Mouse (Mus musculus) retina, postnatal 7 days (tissue): ENCODE data around the gene Ccdc71l.

Source experiments
- DNase-seq: peaks from one replicate; pipeline ENCODE4 v3.0.0-alpha.2; 2012; ENCODE audit warnings: low read depth, low spot score

Gene Ccdc71l

DNA sequence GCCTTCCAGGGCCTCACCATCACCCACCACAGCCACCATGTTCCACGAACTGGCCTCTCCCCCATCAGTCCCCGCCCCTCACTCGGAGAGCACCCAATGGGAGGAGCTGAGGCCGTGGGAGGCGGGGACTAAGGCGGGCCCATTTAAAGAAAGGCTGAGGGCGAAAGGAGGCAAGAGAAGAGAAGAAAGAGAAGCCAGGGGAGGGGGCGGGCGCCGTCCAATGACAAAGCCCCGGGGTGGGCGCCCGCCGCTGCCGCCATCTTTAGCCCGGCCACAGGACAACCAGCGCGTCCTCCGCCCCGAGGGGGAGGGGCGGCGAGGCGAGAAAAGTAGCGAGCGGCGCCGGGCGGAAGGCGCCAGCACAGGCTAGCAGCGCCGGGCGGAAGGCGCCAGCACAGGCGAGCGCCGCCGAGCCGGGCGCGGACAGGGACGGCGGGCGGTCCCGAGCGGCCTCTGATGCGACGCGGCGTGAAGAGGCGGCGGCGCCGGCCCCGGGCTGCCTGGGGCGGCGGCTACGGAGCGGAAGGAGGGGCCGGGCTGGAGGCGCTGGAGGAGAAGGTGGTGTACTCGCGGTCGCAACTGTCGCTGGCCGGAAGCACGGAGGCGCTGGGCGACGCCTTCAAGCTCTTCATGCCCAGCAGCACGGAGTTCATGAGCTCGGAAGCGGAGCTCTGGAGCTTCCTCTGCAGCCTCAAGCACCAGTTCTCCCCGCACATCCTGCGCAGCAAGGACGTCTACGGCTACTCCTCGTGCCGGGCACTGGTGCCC lies at the start of gene Ccdc71l:
Ccdc71l (plus strand) TSS at position 177 of the 768 bp plus-strand sequence.
- DNase-seq = peak; percentile 75

DNA sequence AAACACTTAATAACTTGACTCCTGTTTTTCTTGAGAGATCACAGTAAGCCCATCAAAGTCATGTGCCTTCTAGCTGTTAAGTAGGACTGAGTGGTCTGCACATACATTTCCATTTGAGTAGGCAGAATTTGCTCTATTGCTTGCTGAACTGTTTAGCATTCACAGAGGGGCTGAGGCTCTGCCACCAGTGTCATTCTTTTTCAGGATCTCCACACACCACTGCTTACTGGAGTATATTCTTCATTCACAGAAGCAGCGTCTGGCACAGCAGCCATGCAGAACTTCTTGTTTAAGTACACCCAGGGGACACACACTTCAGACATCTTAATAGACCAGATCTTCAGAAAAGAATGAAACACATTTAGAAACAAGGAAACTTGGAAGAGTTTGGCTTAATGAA lies 39.4 kb upstream of the Ccdc71l start:
- DNase-seq = no peak

- no peak for DNase-seq
These were observed 35.0 kb upstream of the Ccdc71l start for GRCm38 (mm10) chr12:32343487-32343886.

GRCm38 (mm10) chr12:32346121-32346520 lies 32.4 kb upstream of the Ccdc71l start:
- no peak for DNase-seq

DNA sequence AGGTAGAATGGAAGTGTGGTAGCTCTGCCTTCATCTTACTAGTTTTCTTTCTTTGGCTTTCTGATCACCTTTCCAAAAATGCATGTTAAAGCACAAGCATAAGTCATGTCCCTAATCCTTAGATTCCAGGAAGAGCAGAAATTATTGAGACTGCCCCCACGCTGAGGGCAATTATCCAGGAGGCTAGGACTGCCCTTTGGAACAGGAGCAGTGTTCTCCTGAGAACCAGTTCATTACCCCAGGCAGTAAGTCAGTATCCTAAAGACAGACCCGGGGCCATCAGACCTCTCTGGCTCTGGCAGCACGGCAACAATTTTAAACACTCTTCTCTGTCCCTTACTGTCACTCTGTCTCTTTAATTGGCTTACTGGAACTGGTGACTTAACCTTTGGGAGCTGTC lies 30.0 kb upstream of the Ccdc71l start:
- DNase-seq = no peak

DNA sequence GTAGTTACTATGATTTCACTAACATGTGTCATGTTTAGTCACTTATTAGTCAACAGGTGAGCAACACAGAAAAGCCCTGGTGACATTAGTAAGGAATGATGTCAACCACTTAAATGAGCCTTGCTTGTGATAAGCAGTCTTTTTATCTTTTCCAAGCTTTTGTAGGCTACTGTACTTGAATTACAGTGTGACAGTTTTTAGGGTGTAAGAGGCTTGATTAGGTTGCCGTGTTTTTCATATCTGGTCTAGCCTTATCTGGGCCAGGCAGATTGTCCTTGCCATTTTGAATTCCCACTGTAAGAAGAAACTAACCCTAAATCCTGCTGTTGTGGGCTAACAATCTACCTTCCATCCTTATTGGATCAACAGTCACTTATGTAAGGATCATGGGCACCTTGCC lies 26.6 kb upstream of the Ccdc71l start:
- DNase-seq = no peak

GRCm38 (mm10) chr12:32379296-32379725 lies 807 bp downstream of the Ccdc71l start:
- peak; percentile 68 for DNase-seq

GRCm38 (mm10) chr12:32379731-32380130 lies 1.2 kb downstream of the Ccdc71l start:
- no peak for DNase-seq

DNA sequence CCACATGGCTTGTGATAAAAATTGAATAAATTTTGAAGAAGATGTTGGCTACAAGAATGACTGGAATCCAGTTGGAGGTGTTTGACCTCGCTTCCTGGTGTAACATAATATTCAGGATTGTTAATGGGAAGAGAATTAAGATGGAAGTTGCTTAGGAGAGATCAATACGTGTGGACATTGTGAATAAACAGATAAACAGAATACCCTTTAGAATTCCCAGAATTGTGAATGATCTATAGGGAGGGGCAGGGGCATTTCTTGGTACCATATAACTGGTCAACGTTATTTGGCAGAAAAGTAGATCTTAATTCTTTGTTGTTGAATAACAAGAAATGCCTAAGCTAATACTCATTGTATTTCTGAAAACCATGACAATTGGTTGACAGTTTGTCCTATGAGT lies 2.0 kb downstream of the Ccdc71l start:
- DNase-seq = no peak

GRCm38 (mm10) chr12:32381011-32381410 lies 2.5 kb downstream of the Ccdc71l start:
- DNase-seq = no peak

DNA sequence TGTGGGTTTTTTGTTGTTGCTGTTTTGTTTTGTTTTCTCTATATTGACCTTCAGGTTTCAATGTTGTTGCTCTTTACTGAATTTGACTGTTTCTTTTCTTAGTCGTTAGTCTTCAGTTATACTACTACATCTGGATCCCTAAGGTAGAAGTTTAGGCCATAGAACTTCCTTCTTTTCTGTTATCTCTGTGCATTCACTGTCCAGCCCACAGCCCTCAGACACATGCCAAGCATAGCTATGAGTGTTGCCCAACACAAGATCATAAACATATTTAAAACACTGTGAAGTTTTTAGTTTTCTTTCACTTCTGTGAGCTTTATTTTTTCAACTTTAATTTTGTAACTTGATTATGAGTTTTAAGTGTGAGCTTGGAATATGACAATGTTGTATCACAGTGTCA lies 41.0 kb downstream of the Ccdc71l start:
- no peak for DNase-seq

- DNase-seq = no peak
These were observed 49.3 kb downstream of the Ccdc71l start for GRCm38 (mm10) chr12:32427832-32428231.

GRCm38 (mm10) chr12:32431004-32431403 lies 52.5 kb downstream of the Ccdc71l start:
- no peak for DNase-seq
